Mouse (Mus musculus) liver, postnatal 0 days (tissue): ENCODE measurements at regions not wholly inside any gene's neighbourhood (a gene's known extent, or its start where the extent isn't known, plus 50 kb on each side); places are given as distances from the start of the nearest gene placed in this dataset.

Source experiments
- ATAC-seq: fragments of 200-750 bp; cut with Nextera tagmentation; 2 replicates; pipeline ENCODE4 v1.8.0; 2017; ENCODE audit warnings: mild to moderate bottlenecking, moderate library complexity
- DNase-seq: peaks from one replicate; pipeline ENCODE4 v3.0.0-alpha.2; 2016
- H3K27ac ChIP-seq: fragments of 300-500 bp; sonication (generic); 2 replicates; pipeline ENCODE4 v1.5.1; 2014; ENCODE audit warnings: antibody characterized with exemption, moderate library complexity, mild to moderate bottlenecking, low read depth
- H3K27me3 ChIP-seq: fragments of 300-500 bp; sonication (generic); 2 replicates; pipeline ENCODE4 v1.6.1; 2014; ENCODE audit warnings: low read length, control low read depth, mixed read lengths; ENCODE audit not compliant: insufficient read depth
- H3K36me3 ChIP-seq: fragments of 300-500 bp; sonication (generic); replicated peaks from 2 replicates; pipeline ENCODE4 v1.6.1; 2014; ENCODE audit warnings: mild to moderate bottlenecking, control low read depth, low read length, moderate library complexity, mixed read lengths; ENCODE audit not compliant: insufficient read depth
- H3K4me1 ChIP-seq: fragments of 300-500 bp; sonication (generic); 2 replicates; pipeline ENCODE4 v1.6.1; 2014; ENCODE audit warnings: antibody characterized with exemption, mild to moderate bottlenecking, control low read depth; ENCODE audit not compliant: insufficient read depth
- H3K4me2 ChIP-seq: fragments of 300-500 bp; sonication (generic); 2 replicates; pipeline ENCODE4 v1.6.1; 2014; ENCODE audit warnings: low read depth, mild to moderate bottlenecking, low read length, moderate library complexity, mixed read lengths
- H3K4me3 ChIP-seq: fragments of 300-500 bp; sonication (generic); 2 replicates; pipeline ENCODE4 v1.5.1; 2014; ENCODE audit warnings: low read depth, low read length
- H3K9ac ChIP-seq: fragments of 300-500 bp; sonication (generic); replicated peaks from 2 replicates; pipeline ENCODE4 v1.6.1; 2014; ENCODE audit warnings: mild to moderate bottlenecking, moderate library complexity
- H3K9me3 ChIP-seq: fragments of 300-500 bp; sonication (generic); 2 replicates; pipeline ENCODE4 v1.6.1; 2016; ENCODE audit warnings: mild to moderate bottlenecking, control low read depth, low read length, mixed read lengths
- CTCF ChIP-seq: sonication (generic); IDR thresholded peaks from 2 replicates; pipeline ENCODE4 v1.5.1; 2016; ENCODE audit warnings: antibody characterized with exemption, low read depth
- EP300 ChIP-seq: IDR thresholded peaks from 2 replicates; pipeline ENCODE4 v1.6.1; 2016; ENCODE audit warnings: antibody characterized with exemption, low read depth, mild to moderate bottlenecking
- WGBS: fragments of 180-500 bp; shearing (Covaris S2); extraction: QIAGEN DNeasy Blood & Tissue Kit; methylation state at CpG from one replicate; pipeline ENCODE4 v1.1.7; 2014; ENCODE audit not compliant: insufficient replicate concordance; 5-methylcytosine and 5-hydroxymethylcytosine counted together

- Histone ChIP-seq H3K4me3 (no peak overlapping the region), H3K9ac (no peak overlapping the region), H3K36me3 (no peaks in the 10 kb centered on the region), H3K27me3 (no peaks in the 10 kb centered on the region), H3K9me3 (no peaks in the 10 kb centered on the region), H3K27ac (no peak overlapping the region), H3K4me1 (peaks cover 11% of the 10 kb centered on the region; the same call in 1 of the 2 replicates), H3K4me2 (no peak overlapping the region)
- ATAC-seq (no peak), DNase-seq (no peak)
- 37% methylated on average over 4 of the region's 4 CpGs for WGBS
- no peak for TF ChIP-seq CTCF
Measured at GRCm38 (mm10) chr15:36896265-36896664, 111.3 kb downstream of the Zfp706 start.

DNA sequence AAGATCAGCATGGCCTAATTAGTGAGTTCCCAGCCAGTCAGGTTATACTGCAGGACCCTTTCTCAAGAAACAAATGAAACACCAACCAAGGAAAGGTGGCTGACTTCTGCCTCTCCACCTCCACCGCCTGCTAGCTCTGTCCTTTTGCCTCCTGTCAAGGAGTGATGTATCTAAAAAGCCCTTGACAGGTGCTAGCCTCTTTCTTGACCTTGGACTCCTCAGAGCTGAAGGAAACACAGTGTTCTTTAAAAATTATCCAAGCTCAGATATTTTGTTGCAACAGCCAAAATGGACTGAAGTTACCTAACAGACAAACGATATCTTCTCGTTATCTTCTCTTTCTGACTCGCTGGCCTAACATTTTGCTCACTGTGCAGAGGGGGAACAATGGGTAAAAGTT lies 112.5 kb downstream of the Zfp706 start:
- DNase-seq (no peak), ATAC-seq (no peak)
- Histone ChIP-seq H3K9me3 (no peaks in the 10 kb centered on the region), H3K36me3 (no peaks in the 10 kb centered on the region), H3K4me3 (no peak overlapping the region), H3K27ac (no peak overlapping the region), H3K4me2 (no peak overlapping the region), H3K4me1 (0 out of 2 replicates have a peak, but pooled peaks cover 4% of the 10 kb centered on the region), H3K27me3 (no peaks in the 10 kb centered on the region), H3K9ac (no peak overlapping the region)
- WGBS: 68% methylated on average over 4 of the region's 4 CpGs
- no peak for TF ChIP-seq CTCF
- no peak for TF ChIP-seq EP300

GRCm38 (mm10) chr15:36893407-36893969 lies 114.1 kb downstream of the Zfp706 start:
- H3K27ac ChIP-seq: no peak overlapping the region
- no peaks in the 10 kb centered on the region for H3K9me3 ChIP-seq
- H3K36me3 ChIP-seq: no peaks in the 10 kb centered on the region
- no peak overlapping the region for H3K4me2 ChIP-seq
- ATAC-seq: no peak
- TF ChIP-seq EP300 (no peak), CTCF (no peak)
- no peak overlapping the region for H3K4me3 ChIP-seq
- no peaks in the 10 kb centered on the region for H3K4me1 ChIP-seq
- no peaks in the 10 kb centered on the region for H3K27me3 ChIP-seq
- H3K9ac ChIP-seq: no peak overlapping the region
- WGBS: 67% methylated on average over 4 of the region's 4 CpGs
- no peak for DNase-seq

GRCm38 (mm10) chr15:36892576-36893205 lies 114.9 kb downstream of the Zfp706 start:
- DNase-seq (no peak), ATAC-seq (no peak)
- TF ChIP-seq CTCF: no peak
- no peak for TF ChIP-seq EP300
- no peaks in the 10 kb centered on the region for H3K4me1 ChIP-seq
- H3K4me3 ChIP-seq: no peak overlapping the region
- H3K4me2 ChIP-seq: no peak overlapping the region
- no peak overlapping the region for H3K27ac ChIP-seq
- no peak overlapping the region for H3K9ac ChIP-seq
- H3K27me3 ChIP-seq: no peaks in the 10 kb centered on the region
- H3K36me3 ChIP-seq: no peaks in the 10 kb centered on the region
- WGBS: 41% methylated on average over 15 of the region's 15 CpGs
- no peaks in the 10 kb centered on the region for H3K9me3 ChIP-seq

GRCm38 (mm10) chr15:36891851-36892250 lies 115.7 kb downstream of the Zfp706 start:
- Histone ChIP-seq H3K27ac (no peak overlapping the region), H3K36me3 (no peaks in the 10 kb centered on the region), H3K4me1 (no peaks in the 10 kb centered on the region), H3K9me3 (no peaks in the 10 kb centered on the region), H3K27me3 (no peaks in the 10 kb centered on the region), H3K4me3 (no peak overlapping the region), H3K9ac (no peak overlapping the region), H3K4me2 (no peak overlapping the region)
- WGBS: 35% methylated on average over 12 of the region's 12 CpGs
- TF ChIP-seq EP300: no peak
- no peak for TF ChIP-seq CTCF
- no peak for ATAC-seq
- DNase-seq: no peak

GRCm38 (mm10) chr15:36891296-36891695 lies 116.3 kb downstream of the Zfp706 start:
- TF ChIP-seq EP300 (no peak), CTCF (no peak)
- Histone ChIP-seq H3K4me1 (no peaks in the 10 kb centered on the region), H3K9ac (no peak overlapping the region), H3K4me2 (no peak overlapping the region), H3K36me3 (no peaks in the 10 kb centered on the region), H3K4me3 (no peak overlapping the region), H3K27ac (no peak overlapping the region), H3K9me3 (no peaks in the 10 kb centered on the region), H3K27me3 (no peaks in the 10 kb centered on the region)
- no peak for DNase-seq
- no peak for ATAC-seq
- WGBS: 49% methylated on average over 1 of the region's 1 CpGs

- Histone ChIP-seq H3K36me3 (no peaks in the 10 kb centered on the region), H3K27me3 (no peaks in the 10 kb centered on the region), H3K9ac (no peak overlapping the region), H3K4me3 (no peak overlapping the region), H3K4me1 (no peaks in the 10 kb centered on the region), H3K4me2 (no peak overlapping the region), H3K27ac (no peak overlapping the region), H3K9me3 (no peaks in the 10 kb centered on the region)
- 67% methylated on average over 3 of the region's 3 CpGs for WGBS
- TF ChIP-seq EP300 (no peak), CTCF (0 out of 2 replicates have a peak, but pooled peaks have one; percentile 19)
- ATAC-seq (no peak), DNase-seq (no peak)
Measured at GRCm38 (mm10) chr15:36889072-36889471, 118.5 kb downstream of the Zfp706 start.
